Mouse (Mus musculus): ENCODE results near the gene Smyd3. TPM values are rescaled to one million over a fixed set of nuclear protein-coding genes. Genes with fewer than 3 reads are reported as not detected.

Gene Smyd3
- total RNA-seq, 2 experiments from 2014 or later, result 5.1 to 5.8 TPM

GRCm38 (mm10) chr1:178994263-178994662 is 523.6 kb downstream of the Smyd3 start:
- no peak for TF ChIP-seq CTCF (IDR thresholded peaks at IDR 0.05)
- DNase-seq, result no peak
- H3K4me3 ChIP-seq, result no peak overlapping the region
- intact Hi-C loops (cut with DNase I), result no loop called here
- no peak overlapping the region for H3K27ac ChIP-seq

GRCm38 (mm10) chr1:178992503-178992902 is 525.3 kb downstream of the Smyd3 start:
- Histone ChIP-seq H3K4me3 (no peak overlapping the region), H3K27ac (no peak overlapping the region)
- DNase-seq, result peak; percentile 52
- intact Hi-C loops (cut with DNase I), result no loop called here
- no peak for TF ChIP-seq CTCF (IDR thresholded peaks at IDR 0.05)

- TF ChIP-seq CTCF (IDR thresholded peaks at IDR 0.05), result no peak
- intact Hi-C loops (cut with DNase I), result no loop called here
- DNase-seq, result no peak
- no peak overlapping the region for H3K27ac ChIP-seq
- no peak overlapping the region for H3K4me3 ChIP-seq
These were observed 526.4 kb downstream of the Smyd3 start for GRCm38 (mm10) chr1:178991470-178991869.

- H3K4me3 ChIP-seq, result no peak overlapping the region
- no peak for DNase-seq
- no peak for TF ChIP-seq CTCF (IDR thresholded peaks at IDR 0.05)
- intact Hi-C loops (cut with DNase I), result no loop called here
- no peak overlapping the region for H3K27ac ChIP-seq
These were observed 526.8 kb downstream of the Smyd3 start for GRCm38 (mm10) chr1:178991045-178991444.

- DNase-seq, result no peak
These were observed 528.4 kb downstream of the Smyd3 start for GRCm38 (mm10) chr1:178989485-178989884.

GRCm38 (mm10) chr1:178988176-178988575 is 529.7 kb downstream of the Smyd3 start:
- intact Hi-C loops (cut with DNase I), result no loop called here
- Histone ChIP-seq H3K4me3 (no peak overlapping the region), H3K27ac (no peak overlapping the region)
- no peak for DNase-seq
- no peak for TF ChIP-seq CTCF (IDR thresholded peaks at IDR 0.05)

More at GRCm38 (mm10) chr1:178989485-178989884, 528.4 kb downstream of the Smyd3 start:
- H3K4me3 ChIP-seq, result no peak overlapping the region
- no peak for TF ChIP-seq CTCF (IDR thresholded peaks at IDR 0.05)
- no peak overlapping the region for H3K27ac ChIP-seq
- intact Hi-C loops (cut with DNase I), result no loop called here

- DNase-seq, result no peak
- intact Hi-C loops (cut with DNase I), result no loop called here
- no peak overlapping the region for H3K27ac ChIP-seq
- no peak for TF ChIP-seq CTCF (IDR thresholded peaks at IDR 0.05)
- H3K4me3 ChIP-seq, result no peak overlapping the region
These were observed 536.2 kb downstream of the Smyd3 start for GRCm38 (mm10) chr1:178981641-178982040.

GRCm38 (mm10) chr1:178980185-178980584 is 537.7 kb downstream of the Smyd3 start:
- no peak for DNase-seq
- peak; percentile 18; the same call in 1 of the 2 replicates for TF ChIP-seq CTCF (IDR thresholded peaks at IDR 0.05)
- Histone ChIP-seq H3K27ac (no peak overlapping the region), H3K4me3 (no peak overlapping the region)
- intact Hi-C loops (cut with DNase I), result no loop called here

GRCm38 (mm10) chr1:178978617-178979245 is 539.1 kb downstream of the Smyd3 start:
- H3K4me3 ChIP-seq, result no peak overlapping the region
- H3K27ac ChIP-seq, result no peak overlapping the region
- TF ChIP-seq CTCF (IDR thresholded peaks at IDR 0.05), result no peak
- intact Hi-C loops (cut with DNase I), result no loop called here
- no peak for DNase-seq

GRCm38 (mm10) chr1:178972055-178972454 is 545.8 kb downstream of the Smyd3 start:
- no peak for DNase-seq
- intact Hi-C loops (cut with DNase I), result no loop called here
- no peak overlapping the region for H3K27ac ChIP-seq
- TF ChIP-seq CTCF (IDR thresholded peaks at IDR 0.05), result no peak
- H3K4me3 ChIP-seq, result no peak overlapping the region

GRCm38 (mm10) chr1:178961661-178962060 is 556.2 kb downstream of the Smyd3 start:
- no peak for DNase-seq
- H3K4me3 ChIP-seq, result no peak overlapping the region
- H3K27ac ChIP-seq, result no peak overlapping the region
- no peak for TF ChIP-seq CTCF (IDR thresholded peaks at IDR 0.05)
- intact Hi-C loops (cut with DNase I), result loop anchor here (2.0 to 5.0 kb wide), 2 partner anchors 181 to 435 kb away; no protein-coding TSS in a partner anchor

GRCm38 (mm10) chr1:178960015-178960559 is 557.8 kb downstream of the Smyd3 start:
- intact Hi-C loops (cut with DNase I), result loop anchor here (2.0 to 5.0 kb wide), 2 partner anchors 182 to 433 kb away; no protein-coding TSS in a partner anchor
- peak; percentile 78 for TF ChIP-seq CTCF (IDR thresholded peaks at IDR 0.05)
- DNase-seq, result peak; percentile 72
- Histone ChIP-seq H3K4me3 (no peak overlapping the region), H3K27ac (no peak overlapping the region)

GRCm38 (mm10) chr1:178958641-178959040 is 559.2 kb downstream of the Smyd3 start:
- H3K27ac ChIP-seq, result no peak overlapping the region
- no peak overlapping the region for H3K4me3 ChIP-seq
- TF ChIP-seq CTCF (IDR thresholded peaks at IDR 0.05), result no peak
- intact Hi-C loops (cut with DNase I), result no loop called here
- no peak for DNase-seq

- no peak for DNase-seq
- no peak overlapping the region for H3K4me3 ChIP-seq
- H3K27ac ChIP-seq, result no peak overlapping the region
- intact Hi-C loops (cut with DNase I), result no loop called here
- no peak for TF ChIP-seq CTCF (IDR thresholded peaks at IDR 0.05)
These were observed 564.9 kb downstream of the Smyd3 start for GRCm38 (mm10) chr1:178952910-178953309.

Data from gastrocnemius, adult 2 months (tissue).